Comparison of ENCODE assay signal across 8 mouse cellular contexts in genomic region chr9:80164611-80165474, GRCm38 (mm10). TPM values are rescaled to one million over a fixed set of nuclear protein-coding genes. Genes with fewer than 3 reads are reported as not detected.
DNase-seq lines count a peak whose midpoint lies in the region; ATAC-seq and TF ChIP-seq lines count a peak whose summit lies in the region.

Gene Myo6 (plus strand): TSS chr9:80165031.

- DNase-seq in ES-E14 (ENCODE audit: low read depth, low spot score): peak; percentile 65
- peak; percentile 93 for DNase-seq in cerebellum, adult 11-12 months
- DNase-seq in heart, postnatal 14 days: peak; percentile 95 to 96
- DNase-seq in layer of hippocampus, adult 11-12 months (ENCODE audit: low spot score): peak; percentile 94
- DNase-seq in liver, postnatal 0 days: peak; percentile 96
- peak; percentile 87 for DNase-seq in telencephalon, adult 2 months (ENCODE audit: low read depth, low spot score)

- H3K27me3 ChIP-seq in forebrain, embryonic 15.5 days: no peaks in the 10 kb centered on the region
- no peaks in the 10 kb centered on the region for H3K27me3 ChIP-seq in liver, postnatal 0 days (ENCODE audit: insufficient read depth, low read length)
- no peaks in the 10 kb centered on the region for H3K27me3 ChIP-seq in neural tube, embryonic 13.5 days

- no peaks in the 10 kb centered on the region for H3K9me3 ChIP-seq in ES-E14 (ENCODE audit: control insufficient read depth, insufficient read depth, low read depth, low read length)
- H3K9me3 ChIP-seq in forebrain, embryonic 15.5 days: no peaks in the 10 kb centered on the region
- no peaks in the 10 kb centered on the region for H3K9me3 ChIP-seq in liver, postnatal 0 days (ENCODE audit: low read length)
- H3K9me3 ChIP-seq in neural tube, embryonic 13.5 days: no peaks in the 10 kb centered on the region

- peak; percentile 97 for ATAC-seq in forebrain, embryonic 15.5 days (replicated peaks)
- ATAC-seq in liver, postnatal 0 days: peak; percentile 98
- ATAC-seq in neural tube, embryonic 13.5 days (ENCODE audit: low read depth): peak; percentile 97

- H3K4me1 ChIP-seq in ES-E14 (ENCODE audit: control insufficient read depth in 2 of 2, insufficient read depth in 2 of 2, low read length in 2 of 2, poor library complexity in 1 of 2): no peaks in the 10 kb centered on the region
- peaks cover 8% of the 10 kb centered on the region for H3K4me1 ChIP-seq in forebrain, embryonic 15.5 days
- peaks cover 3% of the 10 kb centered on the region for H3K4me1 ChIP-seq in liver, postnatal 0 days (ENCODE audit: insufficient read depth)
- peaks cover 11% of the 10 kb centered on the region for H3K4me1 ChIP-seq in neural tube, embryonic 13.5 days (replicated peaks)

- intact Hi-C loops in heart, postnatal 14 days (cut with DNase I): loop anchor here (5.0 kb wide), 3 partner anchors 77 to 98 kb away; partner anchors contain the start of gene Senp6

- WGBS in forebrain, embryonic 15.5 days: under 1% methylated on average over 69 of the region's 69 CpGs
- under 1% methylated on average over 66 of the region's 69 CpGs for WGBS in liver, postnatal 0 days (ENCODE audit: insufficient replicate concordance)
- WGBS in neural tube, embryonic 13.5 days: under 1% methylated on average over 69 of the region's 69 CpGs

- no peaks in the 10 kb centered on the region for H3K36me3 ChIP-seq in ES-E14 (ENCODE audit: control insufficient read depth, insufficient read depth, low read length, poor library complexity, severe bottlenecking)
- no peaks in the 10 kb centered on the region for H3K36me3 ChIP-seq in forebrain, embryonic 15.5 days
- H3K36me3 ChIP-seq in liver, postnatal 0 days (replicated peaks; ENCODE audit: insufficient read depth, low read length): no peaks in the 10 kb centered on the region
- H3K36me3 ChIP-seq in neural tube, embryonic 13.5 days: no peaks in the 10 kb centered on the region

- in situ Hi-C loops in ES-E14 (cut with MboI; ENCODE audit: low sequenced_read_pairs in 2 of 2, unreplicated experiment in 2 of 2): no loop called here

- peak within 1 kb of the TSS; percentile 91 for H3K9ac ChIP-seq in ES-E14 (ENCODE audit: insufficient read depth, low read depth, low read length, poor library complexity, severe bottlenecking)
- H3K9ac ChIP-seq in forebrain, embryonic 15.5 days (replicated peaks): peak within 1 kb of the TSS; percentile 74
- peak within 1 kb of the TSS; percentile 78 for H3K9ac ChIP-seq in liver, postnatal 0 days (replicated peaks)
- H3K9ac ChIP-seq in neural tube, embryonic 13.5 days: peak within 1 kb of the TSS; percentile 82

- TF ChIP-seq EP300 in liver, postnatal 0 days (IDR thresholded peaks at IDR 0.05; ENCODE audit: low read depth): no peak

- H3K4me2 ChIP-seq in forebrain, embryonic 15.5 days (replicated peaks): peak within 1 kb of the TSS; percentile 82
- peak within 1 kb of the TSS; percentile 84 for H3K4me2 ChIP-seq in liver, postnatal 0 days (ENCODE audit: low read depth, low read length)
- peak within 1 kb of the TSS; percentile 76 for H3K4me2 ChIP-seq in neural tube, embryonic 13.5 days

- no peak for TF ChIP-seq CTCF in liver, postnatal 0 days (IDR thresholded peaks at IDR 0.05; ENCODE audit: low read depth)

- H3K4me3 ChIP-seq in ES-E14 (ENCODE audit: insufficient read depth in 1 of 2, low read depth in 1 of 2, low read length in 2 of 2, poor library complexity in 1 of 2, severe bottlenecking in 1 of 2): peak within 1 kb of the TSS; percentile 80 to 98
- peak within 1 kb of the TSS; percentile 94 for H3K4me3 ChIP-seq in forebrain, embryonic 15.5 days
- H3K4me3 ChIP-seq in liver, postnatal 0 days (ENCODE audit: low read depth, low read length): peak within 1 kb of the TSS; percentile 74
- peak within 1 kb of the TSS; percentile 80 for H3K4me3 ChIP-seq in neural tube, embryonic 13.5 days

- H3K27ac ChIP-seq in ES-E14 (ENCODE audit: insufficient read depth, low read depth, low read length, poor library complexity, severe bottlenecking): no peak within 1 kb of the TSS
- H3K27ac ChIP-seq in forebrain, embryonic 15.5 days (replicated peaks): peak within 1 kb of the TSS; percentile 60
- H3K27ac ChIP-seq in liver, postnatal 0 days (ENCODE audit: low read depth): peak within 1 kb of the TSS; percentile 92
- H3K27ac ChIP-seq in neural tube, embryonic 13.5 days (replicated peaks): peak within 1 kb of the TSS; percentile 85

TF ChIP-seq in ES-E14, 5 proteins besides CTCF, POLR2A, EP300 and RAD21:
- TF ChIP-seq MAFK (IDR thresholded peaks at IDR 0.05; ENCODE audit: insufficient read depth, low read depth, low read length) (no peak), ZNF384 (IDR thresholded peaks at IDR 0.05; ENCODE audit: low read depth, low read length) (no peak), ZC3H11A (IDR thresholded peaks at IDR 0.05; ENCODE audit: borderline replicate concordance, low read depth, low read length) (no peak), CHD2 (IDR thresholded peaks at IDR 0.05; ENCODE audit: low read depth, low read length) (no peak), HCFC1 (IDR thresholded peaks at IDR 0.05; ENCODE audit: borderline replicate concordance, insufficient read depth, low read length) (no peak)

RNA-seq across cellular contexts. Expression of gene Myo6, which starts in this region (rescaled TPM):
- total RNA-seq in ES-E14 (2012; rRNA removed): 7.0 and 9.0 TPM in 2 replicates
- 12.8 and 13.5 TPM in 2 replicates for polyA plus RNA-seq in forebrain, embryonic 15.5 days (2015; fragmentation: Nextera tagmentation; extraction: Ambion mirVana)
- 10 to 100 TPM; 16.9 to 18.0 TPM for total RNA-seq in heart, postnatal 14 days (2021)
- polyA plus RNA-seq in liver, postnatal 0 days (2015; fragmentation: Nextera tagmentation; extraction: Ambion mirVana): 3.2 and 4.4 TPM in 2 replicates
- 15.4 and 16.2 TPM in 2 replicates for polyA plus RNA-seq in neural tube, embryonic 13.5 days (2015; fragmentation: Nextera tagmentation; extraction: Ambion mirVana)
